ENCODE assay signal across 14 mouse cellular contexts in genomic region chr3:131593143-131593798, GRCm38 (mm10). TPM values are rescaled to one million over a fixed set of nuclear protein-coding genes. Genes with fewer than 3 reads are reported as not detected.
DNase-seq lines count a peak whose midpoint lies in the region; ATAC-seq and TF ChIP-seq lines count a peak whose summit lies in the region.
"Had no signal": no experiment of that assay in that cellular context is flagged by ENCODE, and none has a peak within 500 bp of the region (broad histone marks: within the 10 kb centered on the region; RNA-seq: fewer than 3 reads in every experiment).

No protein-coding gene starts in this region.

- POLR2A ChIA-PET in Patski (lab: Charles Lee), result interaction anchor here (0.7 kb wide), 1 partner anchor 1095 kb away, joined by 4 read pairs; no protein-coding TSS in a partner anchor

- TF ChIP-seq CTCF in layer of hippocampus, adult 2 months (conservative IDR thresholded peaks at IDR 0.05), result peak; percentile 69
- peak; percentile 44 for TF ChIP-seq CTCF in Patski (IDR thresholded peaks at IDR 0.05)

- H3K27me3 ChIP-seq in Patski, result no peaks in the 10 kb centered on the region
- no peaks in the 10 kb centered on the region for H3K27me3 ChIP-seq in limb, embryonic 12.5 days
- H3K27me3 ChIP-seq in forebrain, embryonic 16.5 days (replicated peaks; ENCODE audit: control insufficient read depth, insufficient read depth, low read length), result no peaks in the 10 kb centered on the region
- H3K27me3 ChIP-seq: stomach, embryonic 15.5 days had no signal

- 40% methylated on average over 15 of the region's 15 CpGs for WGBS in limb, embryonic 12.5 days
- WGBS in forebrain, embryonic 16.5 days, result 82% methylated on average over 15 of the region's 15 CpGs

- peaks cover 6% of the 10 kb centered on the region; the same call in 1 of the 2 replicates for H3K4me1 ChIP-seq in limb, embryonic 12.5 days (replicated peaks)
- H3K4me1 ChIP-seq in forebrain, embryonic 16.5 days (replicated peaks; ENCODE audit: control insufficient read depth, insufficient read depth, low read length), result no peaks in the 10 kb centered on the region
- H3K4me1 ChIP-seq: stomach, embryonic 15.5 days had no signal

- no peak overlapping the region for H3K4me3 ChIP-seq in layer of hippocampus, adult 2 months
- H3K4me3 ChIP-seq in limb, embryonic 12.5 days (replicated peaks), result no peak overlapping the region
- H3K4me3 ChIP-seq in forebrain, embryonic 16.5 days (replicated peaks; ENCODE audit: low read length), result no peak overlapping the region
- H3K4me3 ChIP-seq: stomach, embryonic 15.5 days had no signal

- ATAC-seq in Patski, result no peak
- no peak; the same call in 1 of the 2 replicates for ATAC-seq in limb, embryonic 12.5 days (ENCODE audit: insufficient number of reproducible peaks, insufficient read depth, low FRiP score, low TSS enrichment, low read depth)
- no peak for ATAC-seq in forebrain, embryonic 16.5 days

- peaks cover 50% of the 10 kb centered on the region for H3K36me3 ChIP-seq in limb, embryonic 12.5 days
- H3K36me3 ChIP-seq in forebrain, embryonic 16.5 days (ENCODE audit: control insufficient read depth, insufficient read depth), result peaks cover 14% of the 10 kb centered on the region

- H3K9ac ChIP-seq in limb, embryonic 12.5 days (replicated peaks), result no peak overlapping the region
- no peak overlapping the region for H3K9ac ChIP-seq in forebrain, embryonic 16.5 days (replicated peaks; ENCODE audit: low read depth, low read length)
- H3K9ac ChIP-seq: stomach, embryonic 15.5 days had no signal

- in situ Hi-C loops in Patski (cut with MboI; ENCODE audit: low pct_unique_long_range_greater_than_20kb), result loop anchor here (10.0 kb wide), 1 partner anchor 322 kb away; no protein-coding TSS in a partner anchor

- H3K27ac ChIP-seq in layer of hippocampus, adult 2 months, result peak overlapping the region; percentile 52
- peak overlapping the region; percentile 80 for H3K27ac ChIP-seq in limb, embryonic 12.5 days
- H3K27ac ChIP-seq in forebrain, embryonic 16.5 days (ENCODE audit: low read length), result no peak overlapping the region
- H3K27ac ChIP-seq: stomach, embryonic 15.5 days had no signal

- H3K4me2 ChIP-seq in limb, embryonic 12.5 days, result peak overlapping the region; percentile 10; the same call in 1 of the 2 replicates
- no peak overlapping the region for H3K4me2 ChIP-seq in forebrain, embryonic 16.5 days (ENCODE audit: low read length)
- H3K4me2 ChIP-seq: heart, embryonic 11.5 days; liver, embryonic 11.5 days; stomach, embryonic 15.5 days had no signal

- CTCF ChIA-PET in Patski (lab: Charles Lee), result interaction anchor here (1.2 kb wide), 1 partner anchor 7 kb away, joined by 4 read pairs; no protein-coding TSS in a partner anchor

- DNase-seq in embryo, embryonic 10 days (ENCODE audit: low spot score), result peak; percentile 18
- no peak for DNase-seq in embryo, embryonic 9.5 days (ENCODE audit: extremely low spot score)
- no peak for DNase-seq in layer of hippocampus, adult 2 months (ENCODE audit: low spot score in 2 of 2)
- DNase-seq in layer of hippocampus, postnatal 25 days (ENCODE audit: extremely low spot score in 1 of 2, low spot score in 1 of 2), result no peak
- DNase-seq in Patski (ENCODE audit: low read depth, low spot score), result no peak
- DNase-seq in cerebellum, postnatal 36 days, result no peak
- DNase-seq: adrenal gland, postnatal 14 days; cerebellum, adult 11-12 months; right cerebral cortex, postnatal 25 days had no signal

- no peaks in the 10 kb centered on the region for H3K9me3 ChIP-seq in limb, embryonic 12.5 days
- no peaks in the 10 kb centered on the region for H3K9me3 ChIP-seq in forebrain, embryonic 16.5 days (ENCODE audit: control insufficient read depth, low read length)
- H3K9me3 ChIP-seq: stomach, embryonic 15.5 days had no signal

RNA-seq across cellular contexts. Expression of gene Papss1, which starts 28.7 kb away (rescaled TPM):
- 10 to 100 TPM; 69.9 to 71.0 TPM for total RNA-seq in layer of hippocampus, adult 2 months (2021)
- total RNA-seq in layer of hippocampus, postnatal 25 days (2021), result 10 to 100 TPM; 75.4 to 84.6 TPM
- polyA plus RNA-seq in Patski (2021), result 90.2 TPM
- polyA plus RNA-seq in limb, embryonic 12.5 days (2016; fragmentation: Nextera tagmentation; extraction: Ambion mirVana), result 124 and 129 TPM in 2 replicates
- polyA plus RNA-seq in forebrain, embryonic 16.5 days (2015; fragmentation: Nextera tagmentation; extraction: Ambion mirVana), result 120 and 139 TPM in 2 replicates
